Comparison of ENCODE assay signal across 8 mouse cellular contexts in the genomic region with DNA sequence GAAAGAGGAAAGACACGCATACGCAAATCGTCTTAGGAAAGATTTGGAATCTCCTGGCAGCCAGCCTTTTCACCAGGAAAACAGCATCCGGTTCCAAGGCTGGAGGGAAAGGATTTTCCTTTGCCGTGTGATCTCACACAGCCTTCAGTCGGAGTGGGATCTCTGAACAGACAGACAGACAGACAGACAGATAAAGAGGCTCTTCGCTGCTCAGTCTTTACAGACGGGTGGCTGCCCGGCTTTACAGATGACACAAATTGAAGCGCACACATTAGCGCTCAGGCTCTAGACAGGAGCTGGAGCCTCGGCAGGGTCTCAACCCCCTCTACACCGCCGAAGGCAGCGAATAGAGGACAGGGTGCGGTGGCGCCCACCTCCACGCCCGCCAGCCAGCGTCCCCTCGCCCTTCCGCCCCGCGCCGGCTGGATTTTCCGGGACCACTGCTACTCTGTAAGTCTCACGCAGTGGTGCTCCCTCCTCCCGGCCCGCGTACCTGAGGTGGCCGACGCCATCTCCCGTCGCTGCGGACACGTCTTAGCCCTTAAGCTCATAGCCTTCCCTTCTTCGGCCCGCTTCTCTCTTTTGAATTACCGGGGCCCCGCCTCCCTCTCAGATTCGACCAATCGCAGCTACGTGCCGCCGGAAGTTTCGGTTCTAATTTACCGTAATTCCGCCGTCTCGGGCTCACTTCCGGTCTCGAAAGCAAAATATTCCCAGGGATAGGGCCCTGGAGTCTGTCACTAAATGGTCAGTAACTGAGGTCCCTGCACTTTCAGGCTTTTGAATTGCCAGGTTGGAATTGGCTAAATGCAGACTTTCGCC. TPM values are rescaled to one million over a fixed set of nuclear protein-coding genes. Genes with fewer than 3 reads are reported as not detected.
A peak's percentile ranks its signal among the peaks of the same experiment; 100 is the strongest.
DNase-seq lines count a peak whose midpoint lies in the region; ATAC-seq and TF ChIP-seq lines count a peak whose summit lies in the region.

A gene (minus strand): TSS at position 621 of the 822 bp plus-strand sequence.

- H3K27ac ChIP-seq in embryonic facial prominence, embryonic 12.5 days, result peak within 1 kb of the TSS; percentile 77
- H3K27ac ChIP-seq in limb, embryonic 15.5 days, result peak within 1 kb of the TSS; percentile 84
- peak within 1 kb of the TSS; percentile 69 for H3K27ac ChIP-seq in midbrain, postnatal 0 days (ENCODE audit: low read depth, low read length)

- no peaks in the 10 kb centered on the region for H3K9me3 ChIP-seq in embryonic facial prominence, embryonic 12.5 days
- H3K9me3 ChIP-seq in limb, embryonic 15.5 days, result no peaks in the 10 kb centered on the region
- no peaks in the 10 kb centered on the region for H3K9me3 ChIP-seq in midbrain, postnatal 0 days (ENCODE audit: low read length)

- WGBS in embryonic facial prominence, embryonic 12.5 days, result under 1% methylated on average over 53 of the region's 53 CpGs
- WGBS in limb, embryonic 15.5 days, result under 1% methylated on average over 53 of the region's 53 CpGs
- WGBS in midbrain, postnatal 0 days, result under 1% methylated on average over 53 of the region's 53 CpGs

- H3K4me3 ChIP-seq in embryonic facial prominence, embryonic 12.5 days, result peak within 1 kb of the TSS; percentile 79
- peak within 1 kb of the TSS; percentile 89 for H3K4me3 ChIP-seq in limb, embryonic 15.5 days
- H3K4me3 ChIP-seq in midbrain, postnatal 0 days (ENCODE audit: low read depth, low read length), result peak within 1 kb of the TSS; percentile 68

- peak within 1 kb of the TSS; percentile 80 for H3K9ac ChIP-seq in embryonic facial prominence, embryonic 12.5 days
- peak within 1 kb of the TSS; percentile 81 for H3K9ac ChIP-seq in limb, embryonic 15.5 days
- H3K9ac ChIP-seq in midbrain, postnatal 0 days (replicated peaks; ENCODE audit: low read length, poor library complexity, severe bottlenecking), result peak within 1 kb of the TSS; percentile 48; the same call in 1 of the 2 replicates

- TF ChIP-seq CTCF in midbrain, postnatal 0 days (IDR thresholded peaks at IDR 0.05), result no peak

- ATAC-seq in embryonic facial prominence, embryonic 12.5 days (ENCODE audit: insufficient number of reproducible peaks, insufficient read depth, low FRiP score, low TSS enrichment), result peak; percentile 77
- ATAC-seq in limb, embryonic 15.5 days (ENCODE audit: insufficient number of reproducible peaks, low FRiP score, low TSS enrichment, low read depth), result peak; percentile 84; the same call in 1 of the 2 replicates
- ATAC-seq in midbrain, postnatal 0 days (ENCODE audit: low FRiP score), result peak; percentile 76; the same call in 1 of the 2 replicates

- H3K36me3 ChIP-seq in embryonic facial prominence, embryonic 12.5 days, result peaks cover 13% of the 10 kb centered on the region
- peaks cover 3% of the 10 kb centered on the region; the same call in 1 of the 2 replicates for H3K36me3 ChIP-seq in limb, embryonic 15.5 days
- H3K36me3 ChIP-seq in midbrain, postnatal 0 days (ENCODE audit: insufficient read depth, low read length), result no peaks in the 10 kb centered on the region

- no peaks in the 10 kb centered on the region for H3K27me3 ChIP-seq in embryonic facial prominence, embryonic 12.5 days
- no peaks in the 10 kb centered on the region for H3K27me3 ChIP-seq in limb, embryonic 15.5 days
- H3K27me3 ChIP-seq in midbrain, postnatal 0 days (ENCODE audit: insufficient read depth, low read length), result no peaks in the 10 kb centered on the region

- peak within 1 kb of the TSS; percentile 84 for H3K4me2 ChIP-seq in embryonic facial prominence, embryonic 12.5 days (replicated peaks)
- H3K4me2 ChIP-seq in limb, embryonic 15.5 days, result peak within 1 kb of the TSS; percentile 90
- peak within 1 kb of the TSS; percentile 83 for H3K4me2 ChIP-seq in midbrain, postnatal 0 days (ENCODE audit: low read depth, low read length, poor library complexity, severe bottlenecking)

- DNase-seq in 416B (ENCODE audit: low read depth), result peak; percentile 91
- peak; percentile 88 for DNase-seq in adrenal gland, postnatal 25 days
- DNase-seq in heart, adult 18-20 months, result peak; percentile 92 to 97
- DNase-seq in kidney, adult 18-20 months, result peak; percentile 91
- DNase-seq in midbrain, postnatal 0 days (ENCODE audit: low spot score), result peak; percentile 93
- peak; percentile 94 for DNase-seq in spleen, postnatal 10 days (ENCODE audit: low spot score in 2 of 2)

- H3K4me1 ChIP-seq in embryonic facial prominence, embryonic 12.5 days, result peaks cover 14% of the 10 kb centered on the region
- H3K4me1 ChIP-seq in limb, embryonic 15.5 days, result peaks cover 20% of the 10 kb centered on the region
- 0 out of 2 replicates have a peak, but pooled peaks cover 2% of the 10 kb centered on the region for H3K4me1 ChIP-seq in midbrain, postnatal 0 days (ENCODE audit: insufficient read depth, low read length)

RNA-seq across cellular contexts. Expression of the gene that starts here (rescaled TPM):
- 9.5 and 15.0 TPM in 2 replicates for total RNA-seq in adrenal gland, postnatal 25 days (2021)
- polyA plus RNA-seq in embryonic facial prominence, embryonic 12.5 days (2016; fragmentation: Nextera tagmentation; extraction: Ambion mirVana), result 136 and 141 TPM in 2 replicates
- 1 to 10 TPM in 1 of 2 experiments, under 1 TPM in 1; 0.93 to 1.0 TPM for total RNA-seq in heart, adult 18-20 months (2021)
- 90.7 and 96.9 TPM in 2 replicates for polyA plus RNA-seq in limb, embryonic 15.5 days (2015; fragmentation: Nextera tagmentation; extraction: Ambion mirVana)
- total RNA-seq in midbrain, postnatal 0 days (2014; rRNA removed), result 2.9 and 4.2 TPM in 2 replicates
- 11.3 and 11.5 TPM in 2 replicates for polyA plus RNA-seq in midbrain, postnatal 0 days (2015; fragmentation: Nextera tagmentation; extraction: Ambion mirVana)

Comparison
In these comparisons a context has a peak if more than half of its experiments do, and no peak if none do; other contexts are left out.
1. Peak in every context shown above with its lines: DNase-seq, ATAC-seq, H3K4me3 ChIP-seq and H3K27ac ChIP-seq.